In the genomic region with DNA sequence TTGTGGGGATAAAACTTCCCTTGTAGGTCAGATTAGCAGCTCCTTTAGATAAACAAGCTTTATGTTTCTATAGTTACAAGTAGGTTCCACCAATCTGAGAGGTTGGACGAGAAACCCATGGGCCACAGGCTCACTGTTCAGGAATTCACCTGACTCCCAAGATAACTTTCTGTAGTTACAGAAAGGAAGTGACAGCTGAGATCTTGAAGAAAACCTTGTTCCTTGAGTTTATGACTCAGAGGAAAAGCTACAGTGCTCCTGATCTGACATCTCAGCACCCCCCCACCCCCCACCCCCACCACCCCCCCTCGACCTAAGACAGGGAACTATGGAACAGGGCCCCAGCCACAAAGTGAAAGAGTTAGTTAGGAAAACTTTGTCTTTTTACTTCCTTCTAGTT, we compare ENCODE assay signal across 25 mouse cellular contexts. TPM values are rescaled to one million over a fixed set of nuclear protein-coding genes. Genes with fewer than 3 reads are reported as not detected.
DNase-seq lines count a peak whose midpoint lies in the region; ATAC-seq and TF ChIP-seq lines count a peak whose summit lies in the region.
"Had no signal": no experiment of that assay in that cellular context is flagged by ENCODE, and none has a peak within 500 bp of the region (broad histone marks: within the 10 kb centered on the region; RNA-seq: fewer than 3 reads in every experiment).

No protein-coding gene starts in this region.

- H3K27ac ChIP-seq in MEL (ENCODE audit: control insufficient read depth, low read depth, low read length): no peak overlapping the region
- H3K27ac ChIP-seq in kidney, embryonic 15.5 days: no peak overlapping the region
- H3K27ac ChIP-seq: embryonic facial prominence, embryonic 15.5 days; forebrain, embryonic 15.5 days; heart, adult 2 months; hindbrain, embryonic 10.5 days; hindbrain, embryonic 14.5 days had no signal

- no peak overlapping the region for H3K9ac ChIP-seq in MEL (ENCODE audit: control insufficient read depth, low read depth, low read length, poor library complexity, severe bottlenecking)
- no peak overlapping the region for H3K9ac ChIP-seq in kidney, embryonic 15.5 days
- H3K9ac ChIP-seq: embryonic facial prominence, embryonic 15.5 days; forebrain, embryonic 15.5 days; heart, embryonic 12.5 days; hindbrain, embryonic 14.5 days had no signal

- no peak for ATAC-seq in kidney, embryonic 15.5 days (replicated peaks; ENCODE audit: low FRiP score)
- ATAC-seq: CD4-positive, CD25-positive, alpha-beta regulatory T cell, adult 4 months; forebrain, embryonic 15.5 days had no signal

- no peaks in the 10 kb centered on the region for H3K9me3 ChIP-seq in MEL (replicated peaks; ENCODE audit: insufficient read depth, low read length)
- H3K9me3 ChIP-seq in kidney, embryonic 15.5 days (replicated peaks): no peaks in the 10 kb centered on the region
- H3K9me3 ChIP-seq: embryonic facial prominence, embryonic 15.5 days; forebrain, embryonic 15.5 days; heart, embryonic 12.5 days; hindbrain, embryonic 10.5 days had no signal

- H3K4me2 ChIP-seq in kidney, embryonic 15.5 days: no peak overlapping the region
- H3K4me2 ChIP-seq: embryonic facial prominence, embryonic 15.5 days; forebrain, embryonic 15.5 days; heart, embryonic 12.5 days; hindbrain, embryonic 14.5 days had no signal

- peaks cover 0 to 39% of the 10 kb centered on the region in 2 experiments; a peak in 2 of 4 replicates for H3K36me3 ChIP-seq in MEL (ENCODE audit: control insufficient read depth in 1 of 2, insufficient read depth in 2 of 2, low read length in 2 of 2)
- H3K36me3 ChIP-seq in kidney, embryonic 15.5 days: no peaks in the 10 kb centered on the region
- H3K36me3 ChIP-seq: embryonic facial prominence, embryonic 15.5 days; forebrain, embryonic 15.5 days; heart, embryonic 12.5 days; hindbrain, embryonic 10.5 days had no signal

- H3K4me1 ChIP-seq in MEL (ENCODE audit: control insufficient read depth in 1 of 2, insufficient read depth in 2 of 2, low read length in 2 of 2): peaks cover 12 to 51% of the 10 kb centered on the region in 2 experiments
- peaks cover 19% of the 10 kb centered on the region for H3K4me1 ChIP-seq in kidney, embryonic 15.5 days
- H3K4me1 ChIP-seq: forebrain, embryonic 15.5 days had no signal

- no peak for TF ChIP-seq EP300 in MEL (IDR thresholded peaks at IDR 0.05; ENCODE audit: low read depth in 1 of 2, low read length in 2 of 2)

- TF ChIP-seq POLR2A in MEL (IDR thresholded peaks at IDR 0.05; ENCODE audit: control insufficient read depth in 1 of 2, insufficient read depth in 1 of 2, low read depth in 1 of 2, low read length in 2 of 2, poor library complexity in 1 of 2): no peak

- TF ChIP-seq RAD21 in MEL (IDR thresholded peaks at IDR 0.05; ENCODE audit: low read depth, low read length): no peak

- H3K27me3 ChIP-seq in MEL (ENCODE audit: control insufficient read depth in 1 of 2, insufficient read depth in 2 of 2, low read length in 2 of 2): no peaks in the 10 kb centered on the region
- H3K27me3 ChIP-seq in kidney, embryonic 15.5 days: no peaks in the 10 kb centered on the region
- H3K27me3 ChIP-seq: embryonic facial prominence, embryonic 15.5 days; forebrain, embryonic 15.5 days; heart, embryonic 12.5 days had no signal

- peak; percentile 17 for DNase-seq in heart, adult 11 months
- DNase-seq in heart, adult 9 months (ENCODE audit: low spot score in 2 of 2): no peak
- peak; percentile 68 for DNase-seq in MEL (ENCODE audit: low read depth, low spot score)
- peak; percentile 53 for DNase-seq in induced T-regulatory cell, adult 2 months (ENCODE audit: low read depth)
- no peak for DNase-seq in cerebellum, adult 11 months
- no peak for DNase-seq in thymus, adult 18-20 months
- DNase-seq: adrenal gland, adult 2 months; adrenal gland, postnatal 25 days; cerebellum, adult 2 months; cerebellum, postnatal 14 days; embryo, embryonic 11 days; gastrocnemius, postnatal 36 days; heart, adult 2 months had no signal

- no peak for TF ChIP-seq CTCF in MEL (IDR thresholded peaks at IDR 0.05 in 2 of 3, conservative IDR thresholded peaks at IDR 0.05 in 1 of 3; ENCODE audit: control insufficient read depth in 1 of 3, insufficient read depth in 1 of 3, low read depth in 2 of 3, low read length in 3 of 3, poor library complexity in 1 of 3, severe bottlenecking in 1 of 3)

- no peak overlapping the region for H3K4me3 ChIP-seq in MEL (ENCODE audit: control insufficient read depth in 1 of 2, insufficient read depth in 1 of 2, low read depth in 2 of 2, low read length in 2 of 2)
- H3K4me3 ChIP-seq in kidney, embryonic 15.5 days (replicated peaks): no peak overlapping the region
- H3K4me3 ChIP-seq: embryonic facial prominence, embryonic 15.5 days; forebrain, embryonic 15.5 days; heart, adult 2 months; heart, embryonic 12.5 days; hindbrain, embryonic 10.5 days had no signal

- 48% methylated on average over 2 of the region's 2 CpGs for WGBS in kidney, embryonic 15.5 days

- H3K79me2 ChIP-seq in MEL (ENCODE audit: control insufficient read depth, insufficient read depth, low read length, poor library complexity): no peaks in the 10 kb centered on the region

TF ChIP-seq in MEL, 35 proteins besides CTCF, POLR2A, EP300 and RAD21:
- no peak for TF ChIP-seq UBTF (IDR thresholded peaks at IDR 0.05; ENCODE audit: borderline replicate concordance, insufficient read depth, low read depth, low read length)
- peak; percentile 42; the same call in 1 of the 2 replicates for TF ChIP-seq GATA1 (IDR thresholded peaks at IDR 0.05; ENCODE audit: low read depth, low read length)
- no peak for TF ChIP-seq MYC (IDR thresholded peaks at IDR 0.05; ENCODE audit: low read depth, low read length)
- TF ChIP-seq JUND (IDR thresholded peaks at IDR 0.05; ENCODE audit: low read depth, low read length): no peak
- TF ChIP-seq USF2 (IDR thresholded peaks at IDR 0.05; ENCODE audit: borderline replicate concordance in 1 of 2, insufficient read depth in 1 of 2, low read depth in 1 of 2, low read length in 2 of 2): no peak
- no peak for TF ChIP-seq SMC3 (IDR thresholded peaks at IDR 0.05; ENCODE audit: low read depth, low read length)
- no peak for TF ChIP-seq ETS1 (IDR thresholded peaks at IDR 0.05; ENCODE audit: low read depth, low read length)

RNA-seq across cellular contexts. Expression of gene Smndc1, which starts 15.4 kb away (rescaled TPM):
- total RNA-seq in MEL (2012; rRNA removed): 27.5 and 29.3 TPM in 2 replicates
- 100 to 1,000 TPM; 114 to 166 TPM for polyA plus RNA-seq in MEL (2012; ENCODE audit: insufficient read depth in 1 of 2, insufficient read length in 2 of 2, low read depth in 1 of 2, low replicate concordance in 2 of 2, missing spikeins in 1 of 2)
- polyA plus RNA-seq in kidney, embryonic 15.5 days (2015; fragmentation: Nextera tagmentation; extraction: Ambion mirVana): 40.6 and 45.1 TPM in 2 replicates

RNA-seq across cellular contexts. Expression of gene Gm10197, which starts 34.2 kb away (rescaled TPM):
- 4.8 and 5.4 TPM in 2 replicates for total RNA-seq in MEL (2012; rRNA removed)
- 10 to 100 TPM in 1 of 2 experiments, not detected in 1; 53.0 TPM for polyA plus RNA-seq in MEL (2012; ENCODE audit: insufficient read depth in 1 of 2, insufficient read length in 2 of 2, low read depth in 1 of 2, low replicate concordance in 2 of 2, missing spikeins in 1 of 2)
- polyA plus RNA-seq in kidney, embryonic 15.5 days (2015; fragmentation: Nextera tagmentation; extraction: Ambion mirVana): not detected in 2 replicates
- total RNA-seq: adrenal gland, adult 2 months; adrenal gland, postnatal 25 days; common myeloid progenitor, adult 5-6 weeks; gastrocnemius, adult 8-10 months; gastrocnemius, postnatal 36 days; heart, adult 2 months; heart, postnatal 25 days had no signal
- polyA plus RNA-seq: adrenal gland, adult 2 months; CD4-positive, CD25-positive, alpha-beta regulatory T cell, adult 4 months; cerebellum, adult 2 months; embryonic facial prominence, embryonic 11.5 days; embryonic facial prominence, embryonic 15.5 days; forebrain, embryonic 11.5 days; forebrain, embryonic 15.5 days; heart, adult 2 months; heart, embryonic 12.5 days; hindbrain, embryonic 10.5 days; hindbrain, embryonic 14.5 days had no signal

Comparison
In these comparisons a context has a peak if more than half of its experiments do, and no peak if none do; other contexts are left out.
1. DNase-seq: peak in heart, adult 11 months (single experiment), MEL (single experiment) and induced T-regulatory cell, adult 2 months (single experiment); none in heart, adult 9 months (0 of 2), cerebellum, adult 11 months (single experiment) and thymus, adult 18-20 months (0 of 2).